Mouse (Mus musculus): ENCODE results near the gene Slc25a28. TPM values are rescaled to one million over a fixed set of nuclear protein-coding genes. Genes with fewer than 3 reads are reported as not detected.

The Slc25a28 gene
- polyA plus RNA-seq (2012; fragmentation: generic; extraction: Trizol): 10 to 100 TPM; 35.8 to 41.5 TPM

GRCm38 (mm10) chr19:43674730-43675524 is at the start of gene Slc25a28:
Gene Slc25a28 (minus strand): TSS chr19:43674881.

GRCm38 (mm10) chr19:43689419-43690246 is 15.0 kb upstream of the Slc25a28 start, which contains the start of gene Entpd7:
Gene Entpd7 (plus strand): TSS chr19:43689672.

Other genes starting within 250 kb of the Slc25a28 start
- not detected for gene Cnnm1, start 234.4 kb downstream of the Slc25a28 start, polyA plus RNA-seq (2012; fragmentation: generic; extraction: Trizol)
- gene Got1, start 150.3 kb downstream of the Slc25a28 start, polyA plus RNA-seq (2012; fragmentation: generic; extraction: Trizol): 10 to 100 TPM; 27.3 to 27.5 TPM
- not detected for gene Nkx2-3, start 62.6 kb downstream of the Slc25a28 start, polyA plus RNA-seq (2012; fragmentation: generic; extraction: Trizol)
- 1 to 10 TPM; 1.2 to 3.8 TPM for gene Entpd7, start 14.8 kb upstream of the Slc25a28 start, polyA plus RNA-seq (2012; fragmentation: generic; extraction: Trizol)
- gene Cutc, start 78.1 kb upstream of the Slc25a28 start, polyA plus RNA-seq (2012; fragmentation: generic; extraction: Trizol): 1 to 10 TPM in 1 of 2 experiments, under 1 TPM in 1; 0.74 to 6.0 TPM
- gene Cox15, start 78.1 kb upstream of the Slc25a28 start, polyA plus RNA-seq (2012; fragmentation: generic; extraction: Trizol): 1 to 10 TPM; 1.6 to 7.8 TPM
- gene Abcc2, start 107.3 kb upstream of the Slc25a28 start, polyA plus RNA-seq (2012; fragmentation: generic; extraction: Trizol): under 1 TPM in 1 of 2 experiments, not detected in 1; 0.01 TPM